Mouse (Mus musculus) G1E (cell line): ENCODE measurements at regions not wholly inside any gene's neighbourhood (a gene's known extent, or its start where the extent isn't known, plus 50 kb on each side); places are given as distances from the start of the nearest gene placed in this dataset.

Experiments
- CTCF ChIP-seq: IDR thresholded peaks from 2 replicates; pipeline ENCODE4 v1.5.1; 2012; ENCODE audit warnings: low read depth, low read length, inconsistent platforms, mixed read lengths
- GATA1 ChIP-seq: IDR thresholded peaks from 2 replicates; pipeline ENCODE4 v1.6.1; 2012; ENCODE audit warnings: borderline replicate concordance, low read length, inconsistent platforms, mixed read lengths
- GATA2 ChIP-seq: IDR thresholded peaks from 2 replicates; pipeline ENCODE4 v1.6.1; 2012; ENCODE audit warnings: low read depth, low read length, inconsistent platforms, borderline replicate concordance
- POLR2AphosphoS5 ChIP-seq: IDR thresholded peaks from 2 replicates; pipeline ENCODE4 v1.6.1; 2012; ENCODE audit warnings: low read depth, low read length, inconsistent platforms; ENCODE audit not compliant: insufficient replicate concordance
- TAL1 ChIP-seq: conservative IDR thresholded peaks from 2 replicates; pipeline ENCODE4 v1.6.1; 2012; ENCODE audit warnings: low read depth, low read length, inconsistent platforms, mixed read lengths

GRCm38 (mm10) chr4:56649731-56650130 lies 90.1 kb upstream of the Gm26657 start:
- TF ChIP-seq GATA1 (no peak), TAL1 (no peak), CTCF (no peak), POLR2AphosphoS5 (no peak), GATA2 (no peak)
